Mouse (Mus musculus): ENCODE data around the gene Gm21985.
A peak's percentile ranks its signal among the peaks of the same experiment; 100 is the strongest.
"Not testable (repeated sequence)": the region's sequence is repeated elsewhere in the genome, so short reads cannot be mapped to it uniquely, and the experiment has no call there.

Gm21985 gene

DNA sequence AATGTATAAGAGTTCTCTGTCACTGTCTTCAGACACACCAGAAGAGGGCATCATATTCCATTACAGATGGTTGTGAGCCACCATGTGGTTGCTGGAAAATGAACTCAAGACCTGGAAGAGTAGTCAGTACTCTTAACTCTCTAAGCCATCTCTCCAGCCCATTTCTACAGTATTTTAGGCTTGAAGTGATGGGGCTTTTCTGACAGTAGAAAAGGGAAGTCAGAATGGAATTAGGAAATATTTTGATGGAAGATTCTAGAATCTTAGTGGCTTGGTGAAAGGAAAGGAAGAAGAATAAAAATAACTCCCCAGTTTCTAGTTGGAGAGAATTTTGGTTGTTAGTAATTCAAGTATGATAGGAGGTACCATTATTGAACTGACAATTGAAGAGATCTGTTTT is 127.8 kb downstream of the Gm21985 start:
- DNase-seq = no peak

DNA sequence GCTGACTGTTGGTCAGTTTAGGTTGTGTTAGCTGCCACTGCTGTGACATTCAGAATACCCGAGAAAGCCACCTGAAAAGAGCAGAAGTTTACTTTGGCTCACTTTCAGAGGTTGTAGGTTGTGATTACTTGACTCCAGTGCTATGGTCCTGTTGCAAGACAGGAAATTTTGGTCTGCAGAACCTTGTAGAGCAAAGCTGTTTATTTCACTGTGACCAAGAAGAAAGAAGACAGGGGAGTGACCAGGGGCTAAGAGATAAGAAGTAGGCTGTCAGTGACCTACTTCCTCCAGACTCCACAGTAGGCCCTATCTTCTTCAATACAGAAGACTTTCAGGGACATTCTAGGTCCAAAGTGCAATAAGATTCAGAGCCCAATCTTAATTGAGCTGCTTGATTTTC is 130.5 kb downstream of the Gm21985 start:
- DNase-seq = peak; percentile 42

DNA sequence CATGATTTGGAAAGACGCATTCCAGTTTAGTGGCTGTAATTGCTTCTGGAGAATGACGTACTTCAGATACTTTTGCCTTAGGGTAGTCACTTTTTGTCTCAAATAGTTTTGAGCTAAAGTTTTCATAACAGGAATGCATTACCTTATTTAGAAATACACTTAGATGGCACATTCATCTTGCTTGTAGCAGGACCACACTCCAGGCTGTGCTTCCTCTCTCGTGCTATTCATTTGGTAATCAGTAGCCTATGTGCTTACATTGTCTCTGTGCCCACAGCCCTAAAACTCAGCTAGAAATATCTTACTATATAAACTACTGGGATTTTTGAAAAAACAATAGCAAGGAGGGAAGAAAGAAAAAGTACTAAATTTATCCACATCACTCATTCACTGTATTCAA is 140.9 kb downstream of the Gm21985 start:
- no peak for DNase-seq

DNA sequence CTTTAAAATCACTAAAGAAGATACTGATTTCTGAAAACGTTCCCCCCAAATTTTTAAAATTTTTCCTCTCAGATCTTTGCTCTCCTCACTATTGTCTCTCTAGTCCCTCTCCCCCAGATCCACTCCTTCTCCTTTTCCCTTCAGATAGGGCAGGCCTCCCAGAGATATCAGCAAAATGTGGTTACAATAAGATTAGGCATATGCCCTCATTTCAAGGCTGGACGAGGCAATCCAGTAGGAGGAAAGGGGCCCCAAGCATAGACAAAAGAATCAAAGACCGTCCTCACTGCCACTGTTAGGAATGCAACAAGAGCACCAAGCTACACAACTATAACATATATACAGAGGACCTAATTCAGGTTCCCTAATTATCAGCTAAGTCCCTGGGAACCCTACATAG is 159.2 kb downstream of the Gm21985 start:
- no peak for DNase-seq

DNA sequence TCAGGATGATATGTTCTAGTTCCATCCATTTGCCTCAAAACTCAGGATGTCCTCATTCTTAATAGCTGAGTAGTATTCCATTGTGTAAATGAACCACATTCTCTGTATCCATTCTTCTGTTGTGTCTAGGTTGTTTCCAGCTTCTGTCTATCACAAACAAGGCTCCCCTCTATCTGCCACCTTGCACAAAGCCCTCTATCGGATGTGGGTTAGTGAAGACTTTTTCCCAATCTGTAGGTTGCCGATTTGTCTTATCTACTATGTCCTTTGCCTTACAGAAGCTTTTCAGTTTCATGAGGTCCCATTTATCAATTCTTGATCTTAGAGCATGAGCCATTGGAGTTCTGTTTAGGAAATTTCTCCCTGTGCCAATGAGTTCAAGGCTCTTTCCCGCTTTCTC is 162.4 kb downstream of the Gm21985 start:
- DNase-seq = not testable (repeated sequence)

DNA sequence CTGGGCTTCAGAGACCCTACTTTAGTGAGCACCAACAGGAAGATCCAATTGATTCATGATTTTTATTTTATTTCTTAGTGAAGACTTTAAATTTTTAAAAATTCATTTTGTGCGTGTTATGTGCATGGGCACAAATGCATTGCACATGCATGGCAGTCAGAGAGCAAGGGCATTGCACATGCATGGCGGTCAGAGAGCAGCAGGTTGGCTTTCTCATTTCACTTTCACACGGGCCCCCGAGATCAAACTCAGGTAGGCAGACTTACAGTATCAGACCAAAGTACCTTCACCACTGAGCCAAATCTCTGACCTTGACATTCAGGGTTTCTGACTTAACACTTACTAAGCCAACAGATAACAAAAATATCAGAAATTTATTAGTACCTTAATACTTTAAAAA is 163.6 kb downstream of the Gm21985 start:
- no peak for DNase-seq

DNA sequence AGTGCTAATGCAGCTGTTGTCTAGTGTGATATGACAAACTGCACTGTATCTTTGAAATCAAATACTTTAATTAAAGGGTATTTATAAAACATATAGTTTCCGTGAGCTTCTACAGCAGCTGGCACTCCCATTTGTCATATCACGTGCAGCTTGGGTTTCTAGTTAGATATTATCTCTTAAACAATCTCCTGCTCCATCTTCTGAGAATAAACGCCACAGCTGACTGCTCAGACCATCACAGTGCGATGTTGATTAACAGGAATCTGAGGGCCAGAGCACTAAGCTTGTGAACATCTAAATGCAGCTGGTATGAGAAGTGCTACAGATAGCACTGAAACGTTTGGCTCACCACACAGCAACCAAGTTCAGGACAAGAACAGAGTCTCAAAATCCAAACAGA is 164.3 kb downstream of the Gm21985 start:
- no peak for DNase-seq

DNA sequence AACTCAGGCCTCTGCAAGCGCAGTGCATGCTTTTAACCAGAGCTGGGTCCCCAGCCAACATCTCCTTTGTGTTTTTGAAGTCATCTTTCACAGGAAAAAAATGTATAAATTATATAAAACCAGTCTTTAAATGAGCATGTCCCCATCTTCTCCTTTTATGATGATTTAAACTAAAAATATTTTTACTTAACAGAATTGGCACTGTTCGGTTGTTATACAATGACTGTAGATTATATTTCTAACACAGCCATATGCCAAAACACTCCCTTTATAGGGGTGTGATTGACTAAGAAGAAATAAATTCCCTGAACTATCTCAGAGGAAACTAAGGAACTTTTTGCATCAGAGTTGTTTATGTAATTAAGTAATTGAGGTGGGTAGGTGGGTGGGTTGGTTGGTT is 166.4 kb downstream of the Gm21985 start:
- DNase-seq = no peak

DNA sequence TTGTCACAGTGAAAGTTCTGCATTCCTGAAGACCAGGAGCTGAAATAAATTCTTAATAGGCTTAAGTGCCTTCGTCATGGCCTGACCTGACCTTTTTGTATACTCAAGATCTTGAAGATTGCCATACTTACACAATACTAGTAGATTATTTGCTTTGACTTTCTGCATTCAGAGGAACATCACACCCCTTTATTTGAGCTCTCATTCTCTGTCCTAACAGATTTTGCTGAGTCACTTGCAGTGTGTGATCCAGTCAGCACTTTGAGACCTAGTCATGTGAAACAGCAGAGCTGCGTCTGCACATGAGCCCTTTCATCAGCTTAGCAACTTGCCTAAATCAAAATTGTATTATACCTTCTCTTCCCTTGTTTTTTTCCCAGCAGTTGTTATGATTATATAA is 167.2 kb downstream of the Gm21985 start:
- DNase-seq = peak; percentile 56

DNA sequence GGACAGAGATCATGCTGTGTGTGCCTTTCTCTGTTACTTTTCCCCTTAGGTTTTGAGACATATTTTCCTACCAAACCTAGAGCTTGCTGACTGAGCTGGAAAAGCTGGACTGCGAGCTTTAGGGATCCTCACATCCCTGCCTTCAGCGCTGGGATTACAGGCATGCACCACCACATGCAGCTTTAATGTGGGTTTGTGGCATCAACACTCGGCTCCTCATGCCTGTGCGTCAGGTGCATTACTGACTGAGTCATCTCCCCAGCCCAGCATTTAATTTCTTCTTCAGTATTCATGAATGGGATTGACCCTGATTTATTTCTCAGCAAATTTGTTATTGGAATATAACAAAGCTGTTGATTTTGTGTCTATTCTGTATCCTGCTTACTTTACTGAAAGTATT is 170.2 kb downstream of the Gm21985 start:
- DNase-seq = no peak

DNA sequence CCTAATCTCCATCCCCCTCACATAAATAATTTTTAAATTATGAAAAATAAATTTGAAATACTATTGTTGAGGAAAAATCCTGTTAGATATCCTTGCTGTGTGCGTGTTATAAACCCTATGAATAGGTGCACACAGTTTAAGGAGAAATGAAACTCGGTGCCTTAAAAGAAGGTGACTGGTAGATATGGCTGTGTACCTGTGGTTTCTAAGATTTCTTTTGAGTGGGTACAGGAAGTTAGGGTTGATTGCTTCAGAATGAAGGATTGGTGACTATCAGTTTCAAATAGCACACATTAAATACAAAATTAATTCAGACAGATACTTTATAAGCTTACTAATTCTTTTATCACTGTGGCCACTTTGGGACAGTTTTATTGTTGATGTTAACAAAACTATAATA is 171.5 kb downstream of the Gm21985 start:
- no peak for DNase-seq

DNA sequence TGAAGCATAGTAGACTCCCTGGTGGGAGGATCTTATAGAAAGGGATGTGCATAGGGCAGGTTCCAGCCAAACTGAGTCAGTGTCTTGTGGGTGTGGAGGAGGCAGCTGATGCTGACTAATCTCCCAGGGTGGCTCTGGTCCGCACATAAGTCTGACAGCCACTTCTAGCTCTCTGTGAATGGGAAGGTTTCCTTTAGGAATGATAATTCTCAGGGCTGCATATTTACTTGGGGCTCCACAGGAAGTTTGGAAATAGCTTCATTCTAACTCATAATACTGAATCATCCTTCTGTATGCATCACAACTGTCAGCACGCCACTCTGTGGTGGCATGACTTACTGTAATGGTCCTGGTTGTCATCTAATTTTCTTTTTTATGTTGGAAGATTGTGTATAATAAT is 177.4 kb downstream of the Gm21985 start:
- no peak for DNase-seq

DNA sequence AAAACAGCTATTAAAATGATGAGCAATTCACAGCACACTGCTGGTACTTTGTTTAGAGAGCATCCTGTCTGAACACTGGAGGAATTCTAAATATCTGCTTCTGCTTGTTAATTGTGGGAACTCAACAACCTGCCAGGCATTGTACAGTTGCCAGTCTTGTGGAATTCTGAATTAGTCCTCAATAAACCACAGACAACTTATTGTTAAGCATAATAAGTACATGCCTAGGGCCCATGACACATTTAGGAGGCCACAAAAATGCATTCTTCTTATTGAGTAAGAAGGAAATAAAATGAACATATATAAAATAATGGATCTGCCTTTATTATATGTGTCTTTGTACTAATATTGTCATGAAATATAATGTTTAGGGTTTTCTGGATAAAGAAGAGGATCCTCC is 179.4 kb downstream of the Gm21985 start:
- no peak for DNase-seq

DNA sequence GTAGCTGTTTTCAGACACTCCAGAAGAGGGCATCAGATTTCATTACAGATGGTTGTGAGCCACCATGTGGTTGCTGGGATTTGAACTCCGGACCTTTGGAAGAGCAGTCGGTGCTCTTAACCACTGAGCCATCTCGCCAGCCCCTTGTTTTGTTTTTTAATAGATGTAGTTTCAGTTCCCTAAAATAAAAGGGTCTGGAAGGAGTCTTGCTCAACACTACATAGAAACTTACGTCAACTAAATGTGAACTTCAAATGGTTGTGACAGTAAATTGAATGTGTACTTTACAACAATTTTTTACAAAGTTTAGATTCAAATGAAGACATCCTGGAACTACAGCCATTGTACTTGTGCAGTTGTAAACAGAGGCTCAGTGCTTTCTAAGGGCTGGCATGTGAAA is 181.9 kb downstream of the Gm21985 start:
- DNase-seq = peak; percentile 13

DNA sequence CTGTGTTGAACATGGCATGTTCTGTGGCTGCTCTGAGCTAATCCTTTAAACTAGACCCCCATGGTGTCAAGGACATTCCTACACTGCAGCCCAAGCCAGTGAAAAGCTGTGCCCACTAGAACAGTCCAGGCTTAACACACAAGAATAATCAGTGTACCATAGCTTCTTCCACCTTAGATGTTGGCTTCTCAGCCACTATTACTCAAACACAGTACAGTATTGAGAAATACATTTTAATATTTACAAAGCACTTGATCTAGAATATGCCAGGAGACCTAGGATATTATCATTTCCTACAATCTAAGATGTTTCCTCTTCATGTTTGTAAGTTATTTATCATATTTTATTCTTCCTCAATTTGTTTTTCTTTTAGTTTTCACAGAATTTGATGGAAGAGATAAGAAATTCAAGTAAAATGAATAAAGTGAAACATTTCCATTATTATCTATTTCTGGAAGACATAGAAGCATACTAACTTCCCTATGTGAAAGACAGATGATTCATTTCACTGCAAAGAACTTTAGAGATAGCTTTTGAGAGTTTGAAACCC is 182.5 kb downstream of the Gm21985 start:
- no peak for DNase-seq

DNA sequence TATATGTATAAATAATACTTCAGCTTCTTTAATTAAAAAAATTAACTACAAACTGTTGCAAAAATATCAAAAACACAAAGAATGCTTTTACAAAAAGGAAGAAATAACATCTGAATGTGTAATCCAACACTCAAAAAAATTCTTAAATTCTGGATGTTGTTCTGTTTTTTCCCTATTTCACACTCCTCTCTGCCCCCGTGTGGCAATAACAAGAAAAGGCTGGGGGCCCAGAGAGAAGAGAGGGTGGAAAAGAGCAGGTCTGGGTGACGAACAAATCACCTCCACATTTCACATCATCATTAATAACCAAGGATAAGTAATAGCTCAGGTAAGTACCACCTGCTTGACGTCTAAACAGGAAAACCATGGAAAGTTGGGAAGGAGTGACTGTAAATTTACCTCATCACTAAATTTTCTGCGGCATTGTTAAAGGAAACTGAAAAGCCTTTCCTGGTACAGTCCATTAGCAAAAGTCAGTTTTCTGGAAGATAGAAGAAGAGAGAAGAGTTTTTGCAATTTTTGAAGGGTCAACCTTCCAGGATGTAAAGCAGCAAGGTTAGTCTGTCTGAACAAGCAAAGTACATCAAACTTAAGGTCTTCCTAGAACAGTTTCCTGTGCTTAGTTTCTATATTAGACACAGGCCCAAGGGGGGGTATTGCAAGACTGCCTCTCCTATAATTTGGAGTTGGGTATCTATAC is 183.6 kb downstream of the Gm21985 start:
- DNase-seq = peak; percentile 51

DNA sequence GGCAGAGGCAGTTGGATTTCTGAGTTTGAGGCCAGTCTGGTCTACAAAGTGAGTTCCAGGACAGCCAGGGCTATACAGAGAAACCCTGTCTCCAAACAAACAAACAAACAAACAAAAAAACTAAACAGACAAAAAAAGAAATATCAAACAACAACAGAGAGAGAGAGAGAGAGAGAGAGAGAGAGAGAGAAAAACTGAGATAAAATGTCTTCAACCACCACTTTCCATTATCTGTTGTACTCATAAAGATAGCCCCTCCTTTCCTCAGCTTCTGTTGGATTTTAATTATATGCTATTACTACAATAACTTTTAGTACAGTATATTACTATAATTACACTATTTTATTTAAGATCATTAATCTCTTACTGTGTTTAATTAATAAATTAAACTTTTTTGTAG is 186.4 kb downstream of the Gm21985 start:
- DNase-seq = not testable (repeated sequence)

DNA sequence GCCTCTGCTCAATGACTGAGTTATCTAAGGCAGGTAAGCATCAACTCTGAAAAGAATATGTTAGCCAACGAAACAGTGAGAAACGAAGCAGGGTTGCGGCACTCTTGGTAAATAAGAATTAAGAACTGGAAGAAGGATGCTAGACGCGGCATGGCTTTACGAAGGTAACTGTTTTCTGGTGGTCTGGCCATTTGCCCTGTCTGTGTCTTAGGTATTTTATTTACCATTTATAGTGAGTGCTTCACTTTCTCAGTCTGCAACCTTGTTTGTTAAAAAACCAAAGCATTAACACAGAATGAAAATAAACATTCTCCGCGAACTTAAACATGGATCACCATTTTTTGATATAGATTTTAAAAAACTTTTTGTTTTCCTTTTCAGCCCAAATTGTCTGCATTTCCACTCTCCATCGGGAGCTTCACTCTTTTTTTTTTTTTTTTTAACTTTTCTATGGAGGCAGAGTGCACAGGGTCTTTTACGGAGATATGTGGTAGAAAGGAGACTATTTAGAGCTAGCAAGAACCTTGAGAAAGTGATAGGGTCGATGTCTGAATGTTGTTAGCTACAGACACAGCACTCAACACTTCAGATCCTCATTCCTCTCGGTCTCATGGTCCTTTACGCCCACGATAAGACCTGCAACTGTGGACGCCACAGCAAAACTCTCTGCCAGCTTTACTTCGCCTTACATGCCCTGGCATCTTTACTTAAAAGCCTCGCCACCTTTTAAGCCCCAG is 188.2 kb downstream of the Gm21985 start:
- no peak for DNase-seq

DNA sequence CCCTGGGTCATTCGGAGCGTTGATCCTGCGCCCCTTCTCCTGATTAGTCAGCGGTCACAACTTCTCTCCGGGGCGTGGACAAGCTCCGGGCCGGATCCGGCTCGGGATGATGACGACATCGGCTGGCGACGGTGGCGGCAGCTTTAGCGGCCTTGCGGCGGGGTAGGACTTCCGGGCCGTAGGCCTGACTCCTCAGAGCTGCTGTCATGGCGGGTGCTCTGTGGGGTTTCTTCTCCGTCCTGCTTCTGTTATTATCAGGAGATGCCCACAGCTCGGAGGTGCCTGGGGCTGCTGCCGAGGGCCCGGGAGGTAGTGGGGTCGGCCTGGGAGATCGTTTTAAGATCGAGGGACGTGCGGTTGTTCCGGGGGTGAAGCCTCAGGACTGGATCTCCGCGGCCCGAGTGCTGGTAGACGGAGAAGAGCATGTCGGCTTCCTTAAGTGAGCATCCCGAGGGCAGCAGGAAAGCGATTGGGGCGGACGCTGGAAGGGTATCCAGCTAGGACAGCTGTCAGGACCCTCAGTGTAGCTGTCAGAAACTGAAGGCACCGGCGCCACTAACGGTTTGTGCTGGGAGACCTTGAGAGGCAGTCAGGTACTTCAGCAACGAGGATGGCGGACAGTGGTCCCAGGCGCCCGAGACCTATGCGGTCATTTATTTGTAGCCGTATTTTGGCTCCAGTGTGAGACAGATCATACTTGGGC is 188.9 kb downstream of the Gm21985 start, which contains the start of gene Emc7:
Gene Emc7, plus strand, starts transcription at position 136 of the 703 bp plus-strand sequence.
- DNase-seq = peak; percentile 97

All from lung, postnatal 36 days (tissue).